Mouse (Mus musculus) gastrocnemius, adult 8-10 months (tissue): ENCODE measurements around the gene Mbd3. TPM values are rescaled to one million over a fixed set of nuclear protein-coding genes. Genes with fewer than 3 reads are reported as not detected.

ENCODE experiments used
- DNase-seq, 2 experiments: peaks; one replicate each; pipeline ENCODE4 v3.0.0; 2022; ENCODE audit warnings: low spot score in 2 of 2
- total RNA-seq, 4 experiments: library from RNA; stranded (reverse); gene quantifications; 2 replicates each; pipeline ENCODE4 v1.2.4; 2022

Gene Mbd3
- total RNA-seq, 4 experiments from 2014 or later = 120 to 138 (median 131) TPM

- no peak for DNase-seq
Measured at GRCm38 (mm10) chr10:80397524-80398173, 1.7 kb downstream of the Mbd3 start.

DNA sequence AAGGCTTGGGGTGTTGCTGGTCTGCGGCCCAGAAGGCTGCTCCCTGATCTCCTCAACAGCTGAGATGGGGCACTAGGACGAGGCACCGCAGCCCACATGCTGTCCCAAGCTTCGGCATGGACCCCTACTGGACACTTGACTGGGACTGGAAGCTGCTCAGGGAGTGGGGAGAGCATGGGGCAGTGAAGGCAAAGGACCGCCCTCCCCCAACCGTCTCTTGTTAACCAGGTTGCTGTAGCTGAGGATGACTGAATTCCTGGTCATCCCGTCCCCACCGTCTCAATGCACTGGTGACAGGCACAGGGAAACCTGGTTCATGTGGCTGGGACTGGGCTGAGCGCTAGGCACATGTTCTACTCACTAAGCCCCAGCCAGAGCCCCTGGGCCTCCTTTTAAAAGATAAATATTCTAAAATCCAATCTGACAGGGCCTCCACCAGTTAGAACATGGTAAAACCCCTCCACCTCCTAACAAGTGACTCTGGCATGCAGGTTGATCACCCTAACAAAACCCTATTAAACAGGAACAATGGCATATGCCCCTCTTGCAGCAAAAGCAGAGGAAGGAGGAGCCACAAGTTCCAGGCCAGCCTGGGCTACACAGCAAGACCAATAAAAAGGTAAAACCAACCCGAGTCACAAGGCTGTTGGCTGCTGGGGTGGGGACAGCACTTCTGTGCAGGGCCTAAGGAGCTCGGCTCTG, 2.4 kb downstream of the Mbd3 start:
- DNase-seq = no peak

GRCm38 (mm10) chr10:80395025-80395627, 4.2 kb downstream of the Mbd3 start:
- no peak for DNase-seq

GRCm38 (mm10) chr10:80392687-80393086, 6.7 kb downstream of the Mbd3 start:
- no peak for DNase-seq

DNA sequence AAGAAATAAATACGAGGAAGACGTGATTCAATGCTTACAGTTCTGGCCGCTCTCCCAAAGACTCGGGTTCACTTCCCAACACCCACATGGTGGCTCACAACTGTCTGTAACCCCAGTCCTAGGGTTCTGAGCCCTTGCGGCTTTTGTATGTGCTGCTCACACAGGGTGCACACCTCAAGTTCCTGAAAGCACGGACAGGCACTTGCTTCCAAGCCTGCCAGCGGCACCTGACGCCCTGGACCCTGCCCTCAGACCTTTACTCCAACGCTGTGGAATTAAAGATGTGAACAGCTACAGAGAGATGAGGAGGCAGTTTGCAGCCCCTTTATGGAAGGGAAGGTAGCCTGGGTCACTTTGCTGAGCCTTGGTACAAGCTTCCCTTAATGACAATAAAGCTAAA, 8.7 kb downstream of the Mbd3 start:
- DNase-seq = no peak

DNA sequence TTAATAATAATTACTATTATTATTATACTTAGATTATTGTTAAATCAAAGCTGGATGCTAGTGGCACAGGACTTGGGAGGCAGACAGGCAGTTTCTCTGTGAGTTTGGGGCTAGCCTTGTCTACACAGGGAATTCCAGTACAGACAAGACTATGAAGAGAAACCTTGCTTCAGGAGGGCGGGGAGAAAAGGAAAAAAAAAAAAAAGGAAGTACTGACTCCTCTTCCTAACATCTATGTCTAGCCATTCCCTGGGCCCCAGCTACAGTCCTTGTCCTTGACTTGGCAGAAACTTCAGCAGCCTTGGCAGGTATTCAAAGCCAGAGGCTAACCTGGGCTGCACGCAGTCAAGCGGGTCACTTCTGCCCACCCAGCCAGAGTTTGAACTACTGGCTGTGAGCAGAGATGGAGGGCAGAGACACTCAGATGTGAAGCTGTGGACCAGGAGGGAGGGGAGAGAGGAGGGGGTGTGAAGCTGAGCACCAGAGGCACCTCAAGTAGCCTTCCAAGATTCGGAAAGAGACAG, 10.1 kb downstream of the Mbd3 start:
- DNase-seq = no peak

GRCm38 (mm10) chr10:80388731-80389130, 10.6 kb downstream of the Mbd3 start:
- DNase-seq = no peak

GRCm38 (mm10) chr10:80387522-80387959, 11.8 kb downstream of the Mbd3 start, which contains the start of gene Mex3d:
Gene Mex3d, minus strand, starts transcription at chr10:80387659.
- DNase-seq = peak; percentile 70 to 78

GRCm38 (mm10) chr10:80386735-80387471, 12.4 kb downstream of the Mbd3 start:
- no peak for DNase-seq

DNA sequence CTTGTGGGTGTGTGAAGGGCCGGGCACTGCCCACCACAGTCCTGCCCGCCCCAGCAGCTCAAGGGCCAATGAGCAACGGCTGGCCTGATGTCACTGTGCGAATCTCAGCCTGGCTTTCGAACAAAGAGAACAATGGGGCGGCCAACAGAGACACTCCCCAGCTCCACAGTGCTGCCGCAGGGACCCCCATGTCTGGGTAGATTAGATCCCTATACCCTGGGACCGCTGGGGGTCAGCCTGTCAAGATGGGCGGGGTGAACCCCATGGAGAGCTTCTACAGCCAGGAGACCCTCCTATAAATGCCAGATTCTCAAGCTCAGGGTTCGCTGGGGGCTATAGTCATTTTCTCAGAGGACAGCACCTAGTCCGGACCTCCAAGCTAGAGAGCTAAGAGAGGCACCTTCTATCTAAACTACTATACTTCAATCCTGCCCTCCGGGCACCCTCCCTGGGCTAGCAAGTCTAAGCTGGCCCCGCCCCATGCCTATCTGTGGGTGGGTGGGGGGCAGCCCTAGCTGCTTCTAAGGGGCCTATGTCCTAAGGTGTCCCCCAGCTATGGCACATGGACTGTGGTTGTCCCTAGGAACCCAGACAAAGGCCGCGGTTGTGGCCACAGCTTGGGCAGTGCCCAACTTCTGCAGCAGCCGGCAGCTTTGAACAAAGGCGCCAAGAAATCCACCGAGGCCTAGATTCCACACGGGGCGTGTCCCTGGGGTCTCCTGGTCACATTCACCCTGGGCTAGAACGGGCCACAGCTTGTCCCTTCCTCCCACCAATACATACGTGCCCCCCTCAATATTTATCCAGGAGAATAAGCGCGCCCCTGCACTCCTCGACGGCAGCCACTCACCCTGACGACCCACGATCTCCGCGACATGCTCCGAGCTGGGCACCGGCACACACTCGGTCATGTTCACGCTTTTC, 13.3 kb downstream of the Mbd3 start:
- DNase-seq = no peak

GRCm38 (mm10) chr10:80385310-80385709, 14.0 kb downstream of the Mbd3 start:
- DNase-seq = no peak

GRCm38 (mm10) chr10:80384709-80385108, 14.6 kb downstream of the Mbd3 start:
- no peak for DNase-seq

DNA sequence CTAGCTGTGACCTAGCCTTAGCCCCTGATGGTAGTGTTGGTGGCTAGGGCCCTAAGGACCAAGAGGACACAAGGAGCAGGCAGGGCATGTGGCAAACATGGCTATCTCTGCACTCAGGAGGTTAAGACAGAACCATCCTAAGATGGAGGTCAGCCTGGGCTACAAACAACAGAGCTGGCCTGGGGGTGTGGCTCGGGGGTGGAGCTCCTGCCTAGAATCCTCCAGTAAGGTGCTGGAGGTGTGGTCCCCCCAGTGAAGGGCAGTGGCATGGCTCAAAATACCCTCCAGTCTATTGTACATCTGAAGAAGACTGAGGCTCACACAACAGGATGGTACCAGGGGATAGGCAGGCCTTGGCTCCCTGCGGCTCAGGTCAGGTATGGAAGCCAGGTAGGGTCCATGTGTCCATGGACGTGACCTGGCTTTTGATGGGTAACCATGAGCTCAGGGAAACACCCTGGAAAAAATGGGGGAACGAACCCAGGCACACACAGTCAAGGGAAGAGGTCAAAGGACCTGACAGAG, 15.2 kb downstream of the Mbd3 start:
- no peak for DNase-seq

- no peak for DNase-seq
Measured at GRCm38 (mm10) chr10:80383431-80383830, 15.9 kb downstream of the Mbd3 start.

- no peak for DNase-seq
Measured at GRCm38 (mm10) chr10:80382641-80383365, 16.5 kb downstream of the Mbd3 start.

DNA sequence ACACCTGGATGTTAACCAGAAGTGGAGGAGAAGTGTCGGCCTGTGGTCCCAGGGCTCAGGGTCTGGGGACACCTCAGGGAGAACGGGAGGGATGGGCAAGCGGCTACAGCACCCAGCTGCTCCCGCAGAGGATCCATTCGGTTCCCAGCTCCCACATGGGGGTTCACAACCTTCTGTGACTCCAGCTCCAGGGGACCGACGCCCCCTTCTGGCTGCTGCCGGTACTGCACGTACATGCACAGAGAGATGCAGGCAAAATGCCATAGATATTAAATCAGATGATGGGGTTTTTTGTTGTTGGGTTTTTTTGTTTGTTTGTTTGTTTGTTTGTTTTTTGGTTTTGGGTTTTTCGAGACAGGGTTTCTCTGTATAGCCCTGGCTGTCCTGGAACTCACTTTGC, 21.6 kb downstream of the Mbd3 start:
- no peak for DNase-seq

DNA sequence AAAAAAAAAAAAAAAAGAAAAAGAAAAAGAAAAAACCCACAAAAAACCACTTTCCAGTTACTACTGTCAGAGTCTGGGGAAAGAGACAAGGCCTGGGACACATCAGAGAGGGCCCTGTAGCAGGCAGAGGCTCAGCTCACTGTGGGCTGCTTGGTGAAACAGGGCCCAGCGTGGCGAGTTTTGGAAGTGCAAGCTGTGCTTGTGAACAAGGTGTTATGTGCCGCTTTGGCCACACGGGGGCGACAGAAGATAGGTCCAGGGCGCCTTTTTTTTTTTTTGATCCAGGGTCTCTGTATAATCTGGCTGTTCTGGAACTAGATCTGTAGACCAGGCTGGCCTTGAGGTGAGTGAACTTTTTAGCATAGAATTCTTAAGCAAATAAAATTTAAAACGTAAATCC, 23.2 kb downstream of the Mbd3 start:
- peak; percentile 77 to 85 for DNase-seq

GRCm38 (mm10) chr10:80374063-80374462, 25.3 kb downstream of the Mbd3 start:
- DNase-seq = peak; percentile 48 to 49

- DNase-seq = no peak
Measured at GRCm38 (mm10) chr10:80372706-80373105, 26.6 kb downstream of the Mbd3 start.

DNA sequence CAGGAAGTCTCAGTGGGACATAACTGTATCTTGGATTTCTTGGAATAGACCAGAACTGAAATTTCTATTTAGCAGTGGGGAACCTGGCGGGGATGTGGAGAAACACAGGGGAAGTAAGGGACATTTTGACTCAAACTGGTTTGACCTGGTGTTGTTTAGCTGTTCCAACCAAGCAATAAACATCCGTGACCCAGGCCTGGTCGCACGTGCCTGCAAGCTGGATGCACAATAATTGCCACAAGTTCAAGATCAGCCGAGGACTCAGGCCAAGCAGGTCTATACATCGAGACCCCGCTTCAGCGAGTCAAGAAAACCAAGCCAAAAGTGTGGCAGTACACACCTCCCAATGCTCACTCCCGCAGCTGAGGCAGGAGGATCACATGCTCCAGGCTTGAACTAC, 27.4 kb downstream of the Mbd3 start:
- no peak for DNase-seq
